Mouse (Mus musculus) spleen, adult 2 months (tissue): ENCODE results near the gene Chn2. TPM values are rescaled to one million over a fixed set of nuclear protein-coding genes. Genes with fewer than 3 reads are reported as not detected.

Experiments
- DNase-seq, 2 experiments: peaks; one replicate each; pipeline versions ENCODE4 v3.0.0 to v3.0.0-alpha.2; 2012 to 2021; ENCODE audit warnings: low spot score in 2 of 2, low read depth in 1 of 2
- H3K27ac ChIP-seq: fragments of 200-500 bp; 2 replicates; pipeline ENCODE4 v1.5.1; 2012; ENCODE audit warnings: low read length, inconsistent platforms; ENCODE audit not compliant: insufficient read depth
- H3K27me3 ChIP-seq: fragments of 200-500 bp; 2 replicates; pipeline ENCODE4 v1.6.1; 2012; ENCODE audit warnings: mild to moderate bottlenecking, moderate library complexity, low read length, inconsistent platforms; ENCODE audit not compliant: control insufficient read depth, insufficient read depth
- H3K36me3 ChIP-seq: fragments of 200-500 bp; 2 replicates; pipeline ENCODE4 v1.6.1; 2012; ENCODE audit warnings: mild to moderate bottlenecking, low read length, inconsistent platforms; ENCODE audit not compliant: control insufficient read depth, insufficient read depth
- H3K4me1 ChIP-seq: fragments of 200-500 bp; 2 replicates; pipeline ENCODE4 v1.6.1; 2011; ENCODE audit warnings: inconsistent platforms; ENCODE audit not compliant: control insufficient read depth, insufficient read depth, insufficient read length
- H3K4me3 ChIP-seq: fragments of 200-500 bp; 2 replicates; pipeline ENCODE4 v1.5.1; 2011; ENCODE audit warnings: mild to moderate bottlenecking, inconsistent platforms; ENCODE audit not compliant: insufficient read depth, insufficient read length; ENCODE audit errors: extremely low read depth
- CTCF ChIP-seq: fragments of 200-500 bp; IDR thresholded peaks from 2 replicates; pipeline ENCODE4 v1.5.1; 2011; ENCODE audit warnings: mild to moderate bottlenecking, inconsistent platforms; ENCODE audit not compliant: insufficient read depth, insufficient read length, insufficient replicate concordance; ENCODE audit errors: extremely low read depth
- POLR2A ChIP-seq: fragments of 200-500 bp; IDR thresholded peaks from 2 replicates; pipeline ENCODE4 v1.6.1; 2011; ENCODE audit warnings: low read depth, low read length, inconsistent platforms
- WGBS: fragments of 180-500 bp; shearing (Covaris S2); methylation state at CpG from one replicate; pipeline ENCODE4 v1.1.7; 2018; 5-methylcytosine and 5-hydroxymethylcytosine counted together
- polyA plus RNA-seq: library from polyadenylated mRNA; depleted of rRNA; stranded (reverse); fragments of >200 nt; gene quantifications from 2 replicates; pipeline ENCODE4 v1.2.3, GENCODE M21; 2012

Gene Chn2
- polyA plus RNA-seq, 1 experiment = 8.4 TPM

DNA sequence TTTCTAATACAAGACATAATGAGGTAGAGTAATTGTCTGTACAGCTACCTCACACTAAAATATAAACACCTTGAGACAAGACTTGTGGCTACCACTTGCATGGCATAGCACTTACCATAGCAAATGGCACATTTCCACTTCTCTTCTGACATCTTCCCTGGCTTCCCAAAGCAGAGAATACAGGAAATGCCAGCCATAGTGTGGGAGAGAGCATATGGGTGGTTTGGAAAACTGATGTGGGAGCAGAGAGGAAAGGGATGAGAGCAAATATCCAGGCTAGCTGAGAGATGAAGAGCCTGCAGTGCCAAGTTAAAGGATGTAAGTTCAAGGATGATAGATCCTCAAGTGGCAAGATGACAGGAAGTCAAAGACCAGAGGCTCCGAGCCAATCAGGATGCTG lies 266.4 kb downstream of the Chn2 start:
- H3K4me1 ChIP-seq = peaks cover 3% of the 10 kb centered on the region; the same call in 1 of the 2 replicates
- TF ChIP-seq POLR2A = no peak
- no peak for TF ChIP-seq CTCF
- WGBS = 83% methylated on average over 1 of the region's 1 CpGs
- H3K4me3 ChIP-seq = no peak overlapping the region
- no peaks in the 10 kb centered on the region for H3K36me3 ChIP-seq
- no peak overlapping the region for H3K27ac ChIP-seq
- no peaks in the 10 kb centered on the region for H3K27me3 ChIP-seq
- DNase-seq = no peak

DNA sequence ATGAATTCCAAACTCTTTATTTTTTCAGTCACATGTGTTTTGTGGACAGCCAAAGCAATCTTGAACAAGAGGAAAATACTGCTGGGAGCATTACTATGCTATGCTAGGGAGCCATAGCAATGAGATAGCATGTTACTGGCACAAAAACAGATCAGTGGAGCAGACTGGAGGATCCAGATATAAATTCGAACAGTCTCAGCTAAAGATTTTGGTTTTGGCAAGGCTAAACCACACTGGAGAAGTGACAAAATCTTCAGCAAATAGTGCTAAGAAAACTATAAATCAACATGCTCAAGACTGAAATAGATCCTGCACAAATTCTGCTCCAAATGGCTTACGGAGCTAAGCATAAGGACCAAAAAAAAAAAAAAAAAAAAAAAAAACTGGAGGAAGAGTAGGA lies 273.7 kb downstream of the Chn2 start:
- 78% methylated on average over 2 of the region's 2 CpGs for WGBS

DNA sequence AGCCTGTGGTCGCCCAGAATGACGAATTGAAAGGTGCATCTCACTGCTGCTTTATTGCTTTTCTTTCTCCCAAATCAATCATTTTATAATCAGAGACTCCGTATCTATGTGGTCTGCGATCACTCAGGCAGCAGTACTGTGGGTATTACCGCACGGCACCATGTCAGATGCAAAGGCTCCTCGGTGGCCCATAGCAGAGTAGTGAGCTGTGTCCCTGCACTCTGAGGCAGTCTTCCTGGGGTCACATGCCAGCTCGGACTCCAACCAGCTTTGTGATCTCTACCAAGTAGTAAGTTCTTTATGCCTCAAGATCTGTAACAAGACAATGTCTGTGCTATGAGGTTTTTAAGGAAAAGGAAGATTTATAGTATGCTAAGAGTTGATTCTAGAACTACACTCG lies 279.3 kb downstream of the Chn2 start:
- WGBS = 89% methylated on average over 9 of the region's 9 CpGs
- no peak for DNase-seq
- TF ChIP-seq POLR2A (no peak), CTCF (no peak)
- Histone ChIP-seq H3K27me3 (no peaks in the 10 kb centered on the region), H3K27ac (no peak overlapping the region), H3K36me3 (no peaks in the 10 kb centered on the region), H3K4me1 (no peaks in the 10 kb centered on the region), H3K4me3 (no peak overlapping the region)

More for the DNA sequence above, 273.7 kb downstream of the Chn2 start:
- no peaks in the 10 kb centered on the region for H3K27me3 ChIP-seq
- no peak for DNase-seq
- no peak overlapping the region for H3K27ac ChIP-seq
- no peaks in the 10 kb centered on the region for H3K4me1 ChIP-seq
- H3K36me3 ChIP-seq = no peaks in the 10 kb centered on the region
- TF ChIP-seq POLR2A = no peak
- no peak for TF ChIP-seq CTCF
- no peak overlapping the region for H3K4me3 ChIP-seq

DNA sequence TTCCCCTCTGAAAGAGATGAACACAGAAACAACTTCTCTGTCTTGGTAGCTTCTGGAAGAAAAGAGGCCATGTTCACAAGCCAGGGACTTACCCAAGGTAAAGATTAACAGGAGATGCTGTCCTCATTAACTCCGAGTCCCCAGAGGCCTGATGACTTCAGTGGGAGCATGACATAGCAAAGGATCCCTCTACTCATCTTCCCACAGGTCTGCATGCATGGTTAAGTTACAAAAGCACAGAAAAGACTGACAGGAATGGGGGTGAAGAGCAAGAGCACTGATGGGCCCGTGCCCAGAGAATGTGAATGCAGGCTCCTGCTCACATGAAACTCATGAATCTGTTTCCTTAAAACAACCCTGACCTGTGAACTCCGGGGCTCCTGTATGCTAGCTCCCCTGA lies 279.8 kb downstream of the Chn2 start:
- WGBS = 83% methylated on average over 3 of the region's 3 CpGs

DNA sequence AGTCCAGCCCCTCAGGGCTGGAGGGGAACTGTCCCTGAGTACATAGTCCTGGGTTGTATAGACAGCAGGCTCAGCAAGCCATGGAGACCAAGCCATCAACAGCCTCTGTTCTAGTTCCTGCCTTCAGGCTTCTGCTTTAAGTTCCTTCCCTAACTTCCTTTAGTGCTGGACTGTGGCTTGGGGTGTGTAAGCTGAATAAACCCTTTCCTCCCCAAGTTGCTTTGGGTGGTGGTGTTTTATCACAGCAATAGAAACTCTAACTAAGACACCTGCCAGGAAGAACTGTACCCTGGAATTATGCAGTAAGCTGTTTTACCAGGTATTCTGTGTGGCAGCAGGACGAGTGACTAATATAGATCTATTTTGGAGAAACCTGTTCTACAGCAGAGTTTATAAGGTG lies 280.9 kb downstream of the Chn2 start:
- no peaks in the 10 kb centered on the region for H3K27me3 ChIP-seq
- 87% methylated on average over 1 of the region's 1 CpGs for WGBS
- no peaks in the 10 kb centered on the region for H3K36me3 ChIP-seq
- no peak for DNase-seq
- no peak overlapping the region for H3K4me3 ChIP-seq
- TF ChIP-seq CTCF (no peak), POLR2A (no peak)
- H3K4me1 ChIP-seq = no peaks in the 10 kb centered on the region
- H3K27ac ChIP-seq = no peak overlapping the region

More for the DNA sequence above, 279.8 kb downstream of the Chn2 start:
- no peak overlapping the region for H3K4me3 ChIP-seq
- H3K36me3 ChIP-seq = no peaks in the 10 kb centered on the region
- H3K27me3 ChIP-seq = no peaks in the 10 kb centered on the region
- H3K4me1 ChIP-seq = no peaks in the 10 kb centered on the region
- H3K27ac ChIP-seq = no peak overlapping the region
- TF ChIP-seq POLR2A (no peak), CTCF (no peak)
- DNase-seq = no peak

DNA sequence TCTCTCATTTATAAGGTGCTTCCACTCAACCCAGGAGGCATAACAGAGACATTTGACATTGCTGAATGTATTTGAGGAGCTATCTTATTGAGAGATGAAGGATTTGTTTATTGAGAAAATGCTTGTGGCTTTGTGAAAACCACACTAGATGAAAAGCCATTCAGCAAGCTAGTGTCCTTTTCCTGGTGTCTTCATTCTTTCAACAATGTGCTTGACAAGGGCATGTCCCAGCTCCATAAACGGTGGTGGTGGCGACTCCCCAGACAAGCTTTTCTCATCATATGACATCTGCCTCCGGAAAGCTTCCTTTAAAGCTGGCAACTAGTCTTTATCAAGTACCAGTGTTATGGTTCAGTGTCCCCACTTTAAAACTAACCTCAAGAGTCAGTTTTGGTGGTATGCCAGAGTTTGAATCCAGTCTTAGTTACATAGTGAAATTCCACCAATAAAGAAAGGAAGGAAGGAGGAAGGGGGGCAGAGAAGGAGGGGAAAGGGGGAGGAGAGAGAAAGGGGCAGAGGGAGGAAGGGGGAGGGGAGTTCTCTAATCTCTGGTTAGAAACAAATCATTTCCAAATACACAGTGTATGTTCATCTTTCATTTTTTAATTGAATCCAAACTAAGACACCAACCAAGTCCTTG lies 286.0 kb downstream of the Chn2 start, which contains the start of gene Prr15:
TSS of gene Prr15 (plus strand) at position 590 of the 640 bp plus-strand sequence.
- no peak for DNase-seq
- Histone ChIP-seq H3K27me3 (peaks cover 3% of the 10 kb centered on the region; the same call in 1 of the 2 replicates), H3K36me3 (no peaks in the 10 kb centered on the region), H3K4me3 (peak within 1 kb of the TSS; percentile 38), H3K4me1 (peaks cover 7% of the 10 kb centered on the region; the same call in 1 of the 2 replicates), H3K27ac (no peak within 1 kb of the TSS)
- TF ChIP-seq CTCF (no peak), POLR2A (no peak)
- WGBS = 37% methylated on average over 3 of the region's 3 CpGs
